Mouse (Mus musculus) macrophage (primary cell): ENCODE data around the gene Gnat2. TPM values are rescaled to one million over a fixed set of nuclear protein-coding genes. Genes with fewer than 3 reads are reported as not detected.

Source experiments
- H3K27ac ChIP-seq: fragments of 350-480 bp; formaldehyde crosslinking; 2 replicates; pipeline ENCODE4 v1.9.0; 2021
- H3K36me3 ChIP-seq: fragments of 350-480 bp; formaldehyde crosslinking; 2 replicates; pipeline ENCODE4 v1.9.0; 2021; ENCODE audit errors: inconsistent target
- H3K4me3 ChIP-seq: fragments of 350-480 bp; formaldehyde crosslinking; 2 replicates; pipeline ENCODE4 v1.9.0; 2021; ENCODE audit errors: inconsistent target
- H3K79me2 ChIP-seq: fragments of 350-480 bp; formaldehyde crosslinking; 2 replicates; pipeline ENCODE4 v1.9.0; 2021; ENCODE audit errors: inconsistent target
- WGBS: methylation state at CpG from one replicate; pipeline ENCODE4 v1.1.7; 2026; ENCODE audit warnings: inconsistent platforms; ENCODE audit not compliant: missing documents; 5-methylcytosine and 5-hydroxymethylcytosine counted together
- polyA plus RNA-seq: library from polyadenylated mRNA; stranded (reverse); fragments of 250-400 nt; gene quantifications from 3 replicates; pipeline ENCODE4 v1.2.4, GENCODE M21; 2018; ENCODE audit warnings: inconsistent platforms

Gnat2 gene
- polyA plus RNA-seq, 1 experiment from 2014 or later: not detected

- no peak overlapping the region for H3K4me3 ChIP-seq
- H3K79me2 ChIP-seq: no peaks in the 10 kb centered on the region
- no peak overlapping the region for H3K27ac ChIP-seq
- WGBS: 94% methylated on average over 10 of the region's 10 CpGs
- H3K36me3 ChIP-seq: peaks cover 38% of the 10 kb centered on the region
Observed at GRCm38 (mm10) chr3:108072983-108073569, 19.5 kb upstream of the Gnat2 start.

- H3K79me2 ChIP-seq: peaks cover 14% of the 10 kb centered on the region
- H3K36me3 ChIP-seq: peaks cover 62% of the 10 kb centered on the region
- no peak overlapping the region for H3K27ac ChIP-seq
- no peak overlapping the region for H3K4me3 ChIP-seq
- 100% methylated on average over 3 of the region's 9 CpGs for WGBS
Observed at GRCm38 (mm10) chr3:108076836-108077235, 15.8 kb upstream of the Gnat2 start.

GRCm38 (mm10) chr3:108081681-108082080, 10.9 kb upstream of the Gnat2 start:
- WGBS: 91% methylated on average over 4 of the region's 4 CpGs
- Histone ChIP-seq H3K79me2 (peaks cover 52% of the 10 kb centered on the region), H3K4me3 (no peak overlapping the region), H3K27ac (no peak overlapping the region), H3K36me3 (peaks cover 35% of the 10 kb centered on the region)

- Histone ChIP-seq H3K4me3 (no peak overlapping the region), H3K79me2 (peaks cover 52% of the 10 kb centered on the region), H3K36me3 (peaks cover 29% of the 10 kb centered on the region), H3K27ac (no peak overlapping the region)
- WGBS: 94% methylated on average over 1 of the region's 1 CpGs
Observed at GRCm38 (mm10) chr3:108082251-108082875, 10.2 kb upstream of the Gnat2 start.

GRCm38 (mm10) chr3:108083161-108083560, 9.4 kb upstream of the Gnat2 start:
- H3K4me3 ChIP-seq: no peak overlapping the region
- H3K79me2 ChIP-seq: peaks cover 52% of the 10 kb centered on the region
- WGBS: 22% methylated on average over 2 of the region's 2 CpGs
- peaks cover 24% of the 10 kb centered on the region for H3K36me3 ChIP-seq
- H3K27ac ChIP-seq: no peak overlapping the region

- H3K4me3 ChIP-seq: no peak overlapping the region
- H3K27ac ChIP-seq: no peak overlapping the region
- peaks cover 52% of the 10 kb centered on the region for H3K79me2 ChIP-seq
- 74% methylated on average over 4 of the region's 4 CpGs for WGBS
- H3K36me3 ChIP-seq: peaks cover 16% of the 10 kb centered on the region
Observed at GRCm38 (mm10) chr3:108083904-108084407, 8.6 kb upstream of the Gnat2 start.

GRCm38 (mm10) chr3:108084767-108085270, 7.8 kb upstream of the Gnat2 start:
- peaks cover 8% of the 10 kb centered on the region; the same call in 1 of the 2 replicates for H3K36me3 ChIP-seq
- peak overlapping the region; percentile 66 for H3K27ac ChIP-seq
- WGBS: 6% methylated on average over 13 of the region's 13 CpGs
- H3K4me3 ChIP-seq: peak overlapping the region; percentile 74
- H3K79me2 ChIP-seq: peaks cover 52% of the 10 kb centered on the region

GRCm38 (mm10) chr3:108085281-108085720, 7.3 kb upstream of the Gnat2 start:
- Histone ChIP-seq H3K27ac (peak overlapping the region; percentile 66), H3K36me3 (peaks cover 4% of the 10 kb centered on the region; the same call in 1 of the 2 replicates), H3K4me3 (peak overlapping the region; percentile 74), H3K79me2 (peaks cover 52% of the 10 kb centered on the region)
- 0% methylated on average over 14 of the region's 14 CpGs for WGBS

- 2% methylated on average over 31 of the region's 31 CpGs for WGBS
- peaks cover 47% of the 10 kb centered on the region for H3K79me2 ChIP-seq
- no peaks in the 10 kb centered on the region for H3K36me3 ChIP-seq
- peak overlapping the region; percentile 66 for H3K27ac ChIP-seq
- H3K4me3 ChIP-seq: peak overlapping the region; percentile 74
Observed at GRCm38 (mm10) chr3:108085721-108086469, 6.7 kb upstream of the Gnat2 start.

GRCm38 (mm10) chr3:108086470-108086979, 6.1 kb upstream of the Gnat2 start, which contains the start of gene Ampd2:
Gene Ampd2, minus strand, starts transcription at chr3:108086651.
- Histone ChIP-seq H3K27ac (peak within 1 kb of the TSS; percentile 66), H3K36me3 (no peaks in the 10 kb centered on the region), H3K79me2 (peaks cover 41% of the 10 kb centered on the region), H3K4me3 (peak within 1 kb of the TSS; percentile 74)
- under 1% methylated on average over 27 of the region's 29 CpGs for WGBS

- WGBS: 92% methylated on average over 3 of the region's 3 CpGs
- no peak overlapping the region for H3K4me3 ChIP-seq
Observed at GRCm38 (mm10) chr3:108087329-108087728, 5.3 kb upstream of the Gnat2 start.

GRCm38 (mm10) chr3:108088842-108089380, 3.7 kb upstream of the Gnat2 start:
- no peaks in the 10 kb centered on the region for H3K36me3 ChIP-seq
- H3K27ac ChIP-seq: no peak overlapping the region
- peaks cover 17% of the 10 kb centered on the region for H3K79me2 ChIP-seq
- no peak overlapping the region for H3K4me3 ChIP-seq
- 78% methylated on average over 5 of the region's 5 CpGs for WGBS

More at GRCm38 (mm10) chr3:108087329-108087728, 5.3 kb upstream of the Gnat2 start:
- Histone ChIP-seq H3K36me3 (no peaks in the 10 kb centered on the region), H3K79me2 (peaks cover 33% of the 10 kb centered on the region), H3K27ac (no peak overlapping the region)

- Histone ChIP-seq H3K79me2 (peaks cover 7% of the 10 kb centered on the region), H3K4me3 (no peak overlapping the region), H3K27ac (no peak overlapping the region), H3K36me3 (no peaks in the 10 kb centered on the region)
- WGBS: 95% methylated on average over 2 of the region's 2 CpGs
Observed at GRCm38 (mm10) chr3:108089916-108090315, 2.7 kb upstream of the Gnat2 start.

GRCm38 (mm10) chr3:108090561-108090960, 2.0 kb upstream of the Gnat2 start:
- no peak overlapping the region for H3K27ac ChIP-seq
- 100% methylated on average over 2 of the region's 2 CpGs for WGBS

More at GRCm38 (mm10) chr3:108090561-108090960, 2.0 kb upstream of the Gnat2 start:
- Histone ChIP-seq H3K36me3 (no peaks in the 10 kb centered on the region), H3K4me3 (no peak overlapping the region), H3K79me2 (peaks cover under 1% of the 10 kb centered on the region; the same call in 1 of the 2 replicates)
